Mouse (Mus musculus) layer of hippocampus, adult 18-20 months (tissue): Measurements from ENCODE around the gene Dlg2. TPM values are rescaled to one million over a fixed set of nuclear protein-coding genes. Genes with fewer than 3 reads are reported as not detected.

Source experiments
- DNase-seq, 2 experiments: peaks; one replicate each; pipeline ENCODE4 v3.0.0; 2022; ENCODE audit warnings: low spot score in 2 of 2
- total RNA-seq, 2 experiments: library from RNA; stranded (reverse); gene quantifications; 2 replicates each; pipeline ENCODE4 v1.2.3; 2021

Dlg2 gene
- total RNA-seq, 2 experiments from 2014 or later, result 224 to 230 TPM

GRCm38 (mm10) chr7:92240908-92241307 is 1764.4 kb downstream of the Dlg2 start:
- no peak for DNase-seq

DNA sequence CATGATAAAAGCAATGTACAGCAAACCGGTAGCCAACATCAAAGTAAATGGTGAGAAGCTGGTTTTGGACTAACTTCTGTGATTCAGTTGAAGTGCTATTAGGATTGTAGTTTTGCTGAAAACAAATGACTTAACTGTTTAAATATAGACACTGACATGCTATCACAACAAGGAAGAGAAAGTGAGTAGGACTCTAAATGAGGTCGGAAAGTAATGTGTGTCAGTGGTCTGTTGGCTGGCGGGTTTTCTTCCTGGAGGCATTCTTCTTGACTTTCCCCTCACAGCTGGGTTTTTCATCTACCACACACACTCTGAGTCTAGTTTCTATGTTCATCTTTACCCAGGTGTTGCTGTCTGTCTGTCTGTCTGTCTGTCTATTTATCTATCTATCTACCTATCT is 1771.1 kb downstream of the Dlg2 start:
- no peak for DNase-seq

- no peak for DNase-seq
Measured at GRCm38 (mm10) chr7:92248619-92249018, 1772.1 kb downstream of the Dlg2 start.

DNA sequence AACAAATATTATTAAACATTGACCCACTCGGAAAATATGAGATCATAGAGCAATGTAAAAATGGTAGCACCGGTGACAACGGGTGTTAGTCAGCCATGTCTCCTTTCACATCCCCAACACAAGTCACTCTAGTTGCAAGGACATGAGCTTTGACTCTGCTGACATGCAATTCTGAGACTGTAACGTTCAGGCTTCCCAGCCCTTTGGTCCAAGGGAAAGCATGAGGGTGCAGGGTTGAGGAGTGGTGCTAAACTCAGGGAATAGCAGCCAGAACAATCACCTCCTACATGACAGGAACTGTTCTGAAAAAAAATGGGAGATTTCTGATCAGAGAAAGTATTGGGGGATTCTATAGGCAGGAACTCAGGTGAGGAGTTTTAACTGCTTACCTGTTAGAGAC is 1781.7 kb downstream of the Dlg2 start:
- no peak for DNase-seq

DNA sequence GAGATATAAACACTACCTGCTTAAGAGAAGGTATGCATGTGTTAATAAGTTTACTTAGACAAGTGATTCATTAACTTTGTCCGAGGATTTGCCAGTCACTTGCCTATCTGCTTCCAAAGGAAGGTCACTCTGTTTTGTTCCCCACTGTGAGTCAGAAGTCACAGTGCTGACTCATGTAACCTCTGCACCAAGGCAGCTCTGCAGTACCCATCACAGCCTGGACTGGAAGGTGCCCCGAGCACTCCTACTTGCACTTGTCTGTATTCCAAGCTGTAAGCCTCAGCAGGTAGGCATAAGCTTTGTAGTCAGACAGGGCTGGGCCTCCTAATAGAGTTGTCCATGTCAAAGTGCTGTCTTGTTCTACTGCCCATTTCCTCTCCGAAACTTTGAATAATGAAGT is 1782.2 kb downstream of the Dlg2 start:
- DNase-seq, result no peak

DNA sequence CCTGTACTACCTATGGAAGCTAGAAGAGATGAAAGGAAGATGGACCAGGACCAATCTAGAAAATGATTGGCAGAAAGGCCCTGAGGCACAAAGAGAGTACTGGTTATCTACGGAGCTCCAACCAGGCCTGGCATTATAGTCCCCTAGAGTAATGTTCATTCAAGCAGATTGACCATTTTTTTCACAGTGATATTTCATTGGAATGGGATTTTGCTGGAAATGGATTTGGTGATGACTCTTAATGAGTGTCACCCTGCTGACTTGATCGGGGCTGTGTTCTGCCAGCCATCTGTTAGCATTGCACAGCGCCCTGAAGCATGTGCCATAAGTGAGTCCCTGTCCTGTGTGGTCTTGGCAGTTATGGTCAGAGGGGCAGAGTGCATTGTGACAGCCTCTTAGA is 1787.9 kb downstream of the Dlg2 start:
- DNase-seq, result peak in 1 of 2 experiments; percentile 26

GRCm38 (mm10) chr7:92264964-92265363 is 1788.5 kb downstream of the Dlg2 start:
- peak; percentile 47 to 69 for DNase-seq

DNA sequence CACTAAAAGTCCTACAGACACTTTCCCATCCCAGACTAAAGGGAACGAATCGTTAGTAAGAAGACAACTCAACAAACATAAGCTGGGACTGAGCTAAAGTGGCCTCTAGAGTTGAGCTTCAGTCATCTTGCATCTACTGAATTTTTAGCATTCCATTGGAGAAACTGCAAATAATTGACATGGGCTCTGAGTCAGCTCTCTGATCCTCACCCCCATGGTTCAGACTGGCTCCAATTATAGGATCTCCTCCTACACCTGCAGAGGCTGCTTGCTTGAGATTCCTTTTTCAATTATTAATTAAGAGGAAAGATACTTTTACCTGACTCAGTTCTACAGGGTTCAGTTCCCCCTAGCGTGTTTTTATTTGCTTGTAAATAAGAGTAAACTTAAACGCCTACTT is 1798.9 kb downstream of the Dlg2 start:
- DNase-seq, result no peak

- peak; percentile 25 to 63 for DNase-seq
Measured at GRCm38 (mm10) chr7:92277629-92278028, 1801.2 kb downstream of the Dlg2 start.

DNA sequence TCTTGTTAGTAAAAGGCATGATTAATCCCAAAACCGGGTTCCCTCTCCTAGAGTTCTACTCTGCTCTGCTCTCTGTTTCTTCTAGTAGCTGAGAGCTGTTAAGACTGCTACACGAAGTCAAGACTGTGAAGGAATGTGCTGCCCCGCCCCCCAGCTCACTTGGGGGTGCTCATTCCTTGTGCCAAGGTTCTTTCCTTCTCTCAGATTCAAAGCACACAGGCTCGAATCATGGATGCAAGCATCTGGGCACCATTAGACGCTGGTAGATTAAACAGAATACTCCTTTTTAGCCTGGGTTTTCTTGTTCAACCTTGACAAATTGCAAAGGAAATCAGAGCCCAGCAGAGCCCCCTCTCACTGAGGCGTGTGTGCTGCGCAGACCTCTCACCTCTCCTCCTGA is 1804.5 kb downstream of the Dlg2 start:
- DNase-seq, result no peak

DNA sequence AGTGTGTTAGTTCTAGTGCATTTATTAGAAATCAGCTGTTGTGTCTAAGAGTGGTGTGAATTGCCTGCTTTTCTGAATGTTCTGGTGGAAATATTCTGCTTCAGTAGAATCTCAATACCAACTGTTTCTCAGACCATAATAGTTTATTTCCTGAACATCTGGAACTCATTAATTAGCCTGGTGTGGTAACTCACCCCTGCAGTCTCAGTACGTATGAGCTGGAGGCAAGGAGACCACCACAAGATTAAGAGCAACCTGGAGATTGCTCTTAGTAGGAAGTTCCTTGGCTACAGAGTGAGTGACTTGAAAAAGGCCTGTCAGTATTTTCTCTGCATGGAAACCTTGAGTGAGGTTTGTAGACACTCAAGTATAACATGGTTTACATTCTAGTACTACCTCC is 1810.6 kb downstream of the Dlg2 start:
- no peak for DNase-seq

DNA sequence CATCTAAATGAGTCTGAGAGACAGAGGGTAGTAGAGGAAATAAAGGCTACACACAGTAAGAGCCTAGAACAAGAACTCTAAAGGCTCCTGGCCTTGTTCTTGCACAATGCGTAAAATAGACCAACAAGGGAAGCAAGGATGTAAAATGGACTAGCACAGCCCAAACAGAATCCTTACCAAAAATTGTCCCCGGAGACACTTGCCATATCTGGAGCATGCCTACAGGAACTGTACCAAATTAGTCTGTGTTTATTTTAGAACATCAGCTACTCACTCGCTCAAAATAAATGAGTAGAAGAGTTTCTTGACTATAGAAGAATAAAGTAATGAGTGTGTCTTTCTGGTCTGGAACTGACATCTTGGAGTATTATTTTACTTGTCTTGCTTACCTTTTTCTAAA is 1812.3 kb downstream of the Dlg2 start:
- no peak for DNase-seq

DNA sequence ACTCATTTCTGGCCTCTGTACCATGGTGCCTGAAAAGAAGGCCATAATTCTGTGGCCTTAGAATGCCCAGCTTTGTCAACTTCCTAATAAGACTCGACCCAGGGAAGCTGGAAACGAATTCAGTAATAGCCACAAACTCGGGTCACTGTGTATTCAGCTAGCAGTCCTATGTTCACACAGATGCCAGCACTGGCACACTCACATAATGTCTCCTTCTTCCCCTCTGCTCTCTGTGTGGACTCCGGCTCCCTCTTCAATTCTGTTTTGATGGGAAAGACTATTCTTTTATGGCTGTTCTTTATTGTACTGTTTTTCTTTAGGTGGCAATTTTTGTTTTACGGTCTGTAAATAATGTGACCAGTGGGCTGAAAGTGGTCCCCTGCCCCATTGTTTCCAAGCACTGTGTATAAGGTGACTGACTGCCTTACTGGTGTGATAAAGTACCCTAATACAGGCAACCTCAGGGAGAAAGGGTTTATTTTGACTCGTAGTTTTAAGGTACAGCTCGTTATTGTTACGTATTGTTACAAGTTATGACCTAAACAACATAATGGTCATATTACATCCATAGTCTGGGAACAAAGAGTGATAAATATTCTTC is 1816.5 kb downstream of the Dlg2 start:
- no peak for DNase-seq

- peak in 1 of 2 experiments; percentile 49 for DNase-seq
Measured at GRCm38 (mm10) chr7:92301046-92301445, 1824.6 kb downstream of the Dlg2 start.

DNA sequence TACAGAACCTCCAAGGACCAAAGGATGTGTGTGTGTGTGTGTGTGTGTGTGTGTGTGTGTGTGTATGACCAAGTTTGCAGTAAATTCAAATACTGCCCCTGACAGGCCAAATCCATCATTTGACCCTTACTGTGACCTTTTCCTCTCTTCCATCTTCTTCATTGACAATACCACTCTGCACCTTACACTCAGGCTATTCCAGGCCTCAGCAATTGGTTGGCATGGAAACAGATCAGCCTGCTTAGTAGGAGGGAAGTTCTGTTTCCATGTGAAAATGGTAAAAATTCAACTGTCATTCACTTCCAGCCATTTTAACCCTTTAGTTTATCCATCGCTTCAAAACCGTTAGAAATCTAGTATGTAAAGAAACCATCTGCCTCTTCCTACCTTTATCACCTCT is 1831.2 kb downstream of the Dlg2 start:
- DNase-seq, result peak in 1 of 2 experiments; percentile 64

- no peak for DNase-seq
Measured at GRCm38 (mm10) chr7:92308168-92308567, 1831.7 kb downstream of the Dlg2 start.

DNA sequence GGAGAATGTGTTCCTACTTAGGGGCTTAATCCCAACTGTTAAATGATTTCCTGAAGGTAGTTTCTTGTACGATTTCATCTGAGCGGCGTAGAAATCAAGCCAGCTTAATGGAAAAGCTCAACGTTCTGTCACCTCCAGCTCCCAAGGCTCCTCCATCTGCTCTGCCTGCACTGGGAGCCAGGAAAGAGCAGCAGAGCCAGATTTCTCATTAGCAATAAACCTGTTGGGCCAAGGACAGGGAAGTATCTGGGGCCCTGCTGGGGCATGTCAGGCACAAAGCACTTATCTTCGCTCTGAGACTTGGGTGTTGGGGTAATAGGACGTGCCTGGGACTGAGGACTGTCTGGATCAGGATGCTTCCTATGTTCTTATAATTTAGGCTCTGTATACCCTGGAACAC is 1839.9 kb downstream of the Dlg2 start:
- peak; percentile 9 to 60 for DNase-seq

DNA sequence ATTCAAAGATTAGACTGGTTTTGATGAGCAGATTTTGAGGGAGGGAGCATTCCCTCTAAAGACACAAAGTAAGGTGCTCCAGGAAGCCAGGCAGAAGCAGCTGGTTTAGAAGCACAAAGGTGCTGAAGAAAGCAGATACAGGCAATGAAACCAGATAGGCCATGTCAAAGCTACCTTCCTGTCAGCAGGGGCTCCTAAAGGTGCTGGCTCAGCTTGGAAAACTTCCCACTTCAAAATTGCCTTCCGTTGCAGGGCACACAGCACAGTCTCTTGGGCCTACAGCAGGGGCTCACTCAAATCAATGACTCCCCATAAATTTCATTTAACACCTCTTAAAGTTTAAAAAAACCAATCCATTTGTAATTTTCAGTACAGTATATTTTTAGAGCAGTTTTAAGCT is 1843.0 kb downstream of the Dlg2 start:
- no peak for DNase-seq

DNA sequence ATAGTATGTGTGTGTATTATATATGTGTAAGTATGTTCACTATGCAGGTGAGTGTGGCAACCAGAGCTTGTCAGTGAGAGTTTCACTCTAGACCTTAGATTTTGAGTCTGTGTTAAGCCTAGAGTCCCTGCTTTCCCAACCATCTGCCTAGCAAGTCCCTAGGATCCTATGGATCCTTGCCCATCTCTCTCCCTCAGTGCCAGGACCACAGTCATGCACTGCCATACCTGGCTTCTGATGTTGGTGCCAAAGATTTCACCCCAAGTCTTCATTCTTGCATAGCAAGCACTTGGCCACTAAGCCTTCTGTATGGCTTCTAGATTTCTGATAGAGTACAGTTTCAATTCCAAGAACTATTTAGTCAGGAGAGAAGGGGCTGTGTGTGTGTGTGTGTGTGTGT is 1843.7 kb downstream of the Dlg2 start:
- no peak for DNase-seq

GRCm38 (mm10) chr7:92321786-92322185 is 1845.3 kb downstream of the Dlg2 start:
- DNase-seq, result no peak

DNA sequence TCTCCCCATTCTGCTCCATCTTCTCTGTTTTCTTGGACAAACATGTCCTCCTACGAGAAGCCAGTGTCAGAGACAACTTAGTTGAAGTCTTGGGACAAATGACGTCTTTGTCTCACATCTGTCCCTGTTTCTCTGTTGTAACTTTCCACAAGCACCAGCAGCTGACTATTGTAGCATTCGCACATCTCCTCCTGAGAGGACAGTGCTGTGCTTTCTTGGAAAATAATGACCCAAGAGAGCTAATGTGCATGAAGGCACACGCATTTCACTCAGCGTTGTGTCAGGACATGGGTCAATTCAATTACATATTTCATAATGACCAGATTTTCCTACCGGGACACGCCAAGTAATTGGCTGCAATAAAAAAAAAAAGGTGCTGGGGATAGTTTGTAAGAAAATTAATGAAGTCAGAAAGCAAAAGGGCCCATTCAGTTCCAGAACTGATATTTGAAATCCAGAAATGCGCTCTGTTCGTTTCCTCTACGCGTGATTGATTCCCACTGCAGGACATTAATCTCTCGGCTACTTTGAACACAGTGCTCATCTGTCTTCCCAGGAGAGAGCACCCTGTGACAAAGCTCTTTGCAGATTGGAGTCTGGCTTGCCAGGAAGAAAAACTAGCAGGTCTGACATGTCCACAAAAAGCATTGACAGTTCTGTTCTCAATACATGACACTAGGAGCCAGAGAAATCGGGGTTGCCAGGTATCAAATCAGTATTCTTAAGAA is 1846.0 kb downstream of the Dlg2 start:
- DNase-seq, result no peak

- no peak for DNase-seq
Measured at GRCm38 (mm10) chr7:92323710-92324109, 1847.2 kb downstream of the Dlg2 start.

- DNase-seq, result no peak
Measured at GRCm38 (mm10) chr7:92327343-92327896, 1850.9 kb downstream of the Dlg2 start.
